Mouse (Mus musculus): Measurements from ENCODE around the gene Gfod1. TPM values are rescaled to one million over a fixed set of nuclear protein-coding genes. Genes with fewer than 3 reads are reported as not detected.

The Gfod1 gene
- polyA plus RNA-seq, 1 experiment from 2014 or later: 0.53 TPM

GRCm38 (mm10) chr13:43262114-43262739 lies 41.7 kb downstream of the Gfod1 start:
- Histone ChIP-seq H3K27ac (ENCODE audit: low read depth, low read length) (no peak overlapping the region), H3K27me3 (ENCODE audit: control insufficient read depth, insufficient read depth, low read length) (no peaks in the 10 kb centered on the region), H3K9ac (ENCODE audit: low read length) (no peak overlapping the region), H3K36me3 (ENCODE audit: control insufficient read depth, insufficient read depth, low read length) (no peaks in the 10 kb centered on the region), H3K4me2 (no peak overlapping the region), H3K4me3 (ENCODE audit: low read depth, low read length) (no peak overlapping the region), H3K9me3 (ENCODE audit: control insufficient read depth, low read length) (no peaks in the 10 kb centered on the region), H3K4me1 (ENCODE audit: control insufficient read depth, insufficient read depth, low read length) (peaks cover 3% of the 10 kb centered on the region; the same call in 1 of the 2 replicates)
- ATAC-seq (ENCODE audit: low FRiP score) (no peak), DNase-seq (ENCODE audit: low spot score, missing footprints) (peak; percentile 6)
- 90% methylated on average over 11 of the region's 11 CpGs for WGBS

- ATAC-seq (ENCODE audit: low FRiP score) (no peak), DNase-seq (ENCODE audit: low spot score, missing footprints) (peak; percentile 14)
- Histone ChIP-seq H3K36me3 (ENCODE audit: control insufficient read depth, insufficient read depth, low read length) (no peaks in the 10 kb centered on the region), H3K27me3 (ENCODE audit: control insufficient read depth, insufficient read depth, low read length) (no peaks in the 10 kb centered on the region), H3K4me1 (ENCODE audit: control insufficient read depth, insufficient read depth, low read length) (peaks cover 3% of the 10 kb centered on the region; the same call in 1 of the 2 replicates), H3K4me3 (ENCODE audit: low read depth, low read length) (no peak overlapping the region), H3K9ac (ENCODE audit: low read length) (no peak overlapping the region), H3K27ac (ENCODE audit: low read depth, low read length) (no peak overlapping the region), H3K9me3 (ENCODE audit: control insufficient read depth, low read length) (no peaks in the 10 kb centered on the region), H3K4me2 (no peak overlapping the region)
- WGBS: 75% methylated on average over 3 of the region's 3 CpGs
These were observed 42.7 kb downstream of the Gfod1 start for GRCm38 (mm10) chr13:43261287-43261686.

GRCm38 (mm10) chr13:43260731-43261130 lies 43.2 kb downstream of the Gfod1 start:
- no peak overlapping the region for H3K27ac ChIP-seq (ENCODE audit: low read depth, low read length)
- ATAC-seq (ENCODE audit: low FRiP score): no peak
- peak; percentile 31 for DNase-seq (ENCODE audit: low spot score, missing footprints)
- no peak overlapping the region for H3K9ac ChIP-seq (ENCODE audit: low read length)
- no peaks in the 10 kb centered on the region for H3K36me3 ChIP-seq (ENCODE audit: control insufficient read depth, insufficient read depth, low read length)
- no peak overlapping the region for H3K4me2 ChIP-seq
- peaks cover 3% of the 10 kb centered on the region; the same call in 1 of the 2 replicates for H3K4me1 ChIP-seq (ENCODE audit: control insufficient read depth, insufficient read depth, low read length)
- no peaks in the 10 kb centered on the region for H3K27me3 ChIP-seq (ENCODE audit: control insufficient read depth, insufficient read depth, low read length)
- H3K9me3 ChIP-seq (ENCODE audit: control insufficient read depth, low read length): no peaks in the 10 kb centered on the region
- WGBS: 81% methylated on average over 6 of the region's 6 CpGs
- no peak overlapping the region for H3K4me3 ChIP-seq (ENCODE audit: low read depth, low read length)

- H3K27ac ChIP-seq (ENCODE audit: low read depth, low read length): no peak overlapping the region
- H3K9me3 ChIP-seq (ENCODE audit: control insufficient read depth, low read length): no peaks in the 10 kb centered on the region
These were observed 47.5 kb downstream of the Gfod1 start for GRCm38 (mm10) chr13:43256447-43256846.

GRCm38 (mm10) chr13:43253526-43253925 lies 50.4 kb downstream of the Gfod1 start:
- ATAC-seq (ENCODE audit: low FRiP score) (no peak), DNase-seq (ENCODE audit: low spot score, missing footprints) (peak; percentile 77)
- Histone ChIP-seq H3K36me3 (ENCODE audit: control insufficient read depth, insufficient read depth, low read length) (no peaks in the 10 kb centered on the region), H3K4me2 (no peak overlapping the region), H3K4me3 (ENCODE audit: low read depth, low read length) (no peak overlapping the region), H3K27ac (ENCODE audit: low read depth, low read length) (no peak overlapping the region), H3K27me3 (ENCODE audit: control insufficient read depth, insufficient read depth, low read length) (no peaks in the 10 kb centered on the region), H3K9ac (ENCODE audit: low read length) (no peak overlapping the region), H3K9me3 (ENCODE audit: control insufficient read depth, low read length) (no peaks in the 10 kb centered on the region), H3K4me1 (ENCODE audit: control insufficient read depth, insufficient read depth, low read length) (peaks cover 3% of the 10 kb centered on the region; the same call in 1 of the 2 replicates)
- WGBS: 62% methylated on average over 5 of the region's 5 CpGs

More at GRCm38 (mm10) chr13:43256447-43256846, 47.5 kb downstream of the Gfod1 start:
- DNase-seq (ENCODE audit: low spot score, missing footprints): peak; percentile 53
- no peaks in the 10 kb centered on the region for H3K27me3 ChIP-seq (ENCODE audit: control insufficient read depth, insufficient read depth, low read length)
- H3K36me3 ChIP-seq (ENCODE audit: control insufficient read depth, insufficient read depth, low read length): no peaks in the 10 kb centered on the region
- ATAC-seq (ENCODE audit: low FRiP score): no peak
- peaks cover under 1% of the 10 kb centered on the region; the same call in 1 of the 2 replicates for H3K4me1 ChIP-seq (ENCODE audit: control insufficient read depth, insufficient read depth, low read length)
- H3K4me3 ChIP-seq (ENCODE audit: low read depth, low read length): no peak overlapping the region
- no peak overlapping the region for H3K9ac ChIP-seq (ENCODE audit: low read length)
- no peak overlapping the region for H3K4me2 ChIP-seq
- WGBS: 95% methylated on average over 2 of the region's 2 CpGs

DNA sequence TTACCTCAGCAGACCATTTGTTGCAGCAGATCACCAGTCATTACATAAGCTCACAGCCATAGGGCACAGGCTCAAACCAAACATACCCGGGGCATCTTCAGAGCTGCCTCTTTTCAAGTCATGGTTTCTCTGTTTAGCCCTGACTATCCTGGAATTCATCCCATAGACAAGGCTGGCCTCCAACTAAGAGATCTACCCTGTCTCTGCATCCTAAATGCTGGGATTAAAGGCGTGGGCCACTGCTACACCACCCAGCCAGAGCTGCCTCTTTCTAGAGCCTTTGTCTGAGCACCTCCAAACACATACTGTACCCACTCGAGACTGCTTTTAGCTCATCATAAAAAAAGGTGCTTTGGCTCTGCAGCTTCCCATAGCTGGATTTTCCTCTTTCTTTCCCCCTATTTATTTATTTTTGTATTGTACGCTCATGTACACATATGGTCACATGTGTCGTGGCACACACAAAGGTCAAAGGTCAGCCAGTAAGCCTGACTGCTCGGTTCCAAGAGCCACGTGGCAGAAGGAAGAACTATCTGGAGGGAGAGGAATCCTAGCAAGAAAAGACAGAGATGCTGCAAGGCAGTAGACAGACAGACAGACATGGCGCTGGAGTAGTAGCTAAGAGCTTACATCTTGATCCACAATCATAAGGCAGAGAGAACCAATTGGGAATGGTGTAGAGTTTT lies 51.7 kb downstream of the Gfod1 start:
- Histone ChIP-seq H3K4me1 (ENCODE audit: control insufficient read depth, insufficient read depth, low read length) (peaks cover 3% of the 10 kb centered on the region; the same call in 1 of the 2 replicates), H3K4me2 (no peak overlapping the region), H3K9ac (ENCODE audit: low read length) (no peak overlapping the region), H3K9me3 (ENCODE audit: control insufficient read depth, low read length) (no peaks in the 10 kb centered on the region), H3K36me3 (ENCODE audit: control insufficient read depth, insufficient read depth, low read length) (no peaks in the 10 kb centered on the region), H3K27me3 (ENCODE audit: control insufficient read depth, insufficient read depth, low read length) (no peaks in the 10 kb centered on the region), H3K4me3 (ENCODE audit: low read depth, low read length) (no peak overlapping the region), H3K27ac (ENCODE audit: low read depth, low read length) (no peak overlapping the region)
- DNase-seq (ENCODE audit: low spot score, missing footprints): peak; percentile 60
- WGBS: 88% methylated on average over 8 of the region's 8 CpGs
- no peak for ATAC-seq (ENCODE audit: low FRiP score)

DNA sequence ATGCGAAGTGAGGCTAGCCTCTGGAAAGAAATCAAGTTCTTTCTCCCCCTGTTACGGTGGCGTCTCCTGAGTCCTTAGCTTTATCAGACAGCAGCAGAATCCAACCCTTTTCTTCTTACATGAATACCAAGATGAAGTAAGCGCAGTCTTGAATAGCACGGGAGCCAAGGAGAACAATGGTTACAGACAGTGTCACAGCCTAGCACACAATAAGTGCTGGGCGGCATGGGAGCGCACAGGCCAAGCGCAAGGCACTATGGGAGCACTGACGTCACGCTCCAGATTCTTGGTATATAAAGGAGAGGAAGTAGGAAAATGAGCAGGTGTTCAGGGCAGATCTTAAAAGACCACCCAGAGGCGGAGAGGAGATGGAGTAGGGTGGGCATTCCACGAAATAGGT lies 52.6 kb downstream of the Gfod1 start:
- no peak overlapping the region for H3K4me3 ChIP-seq (ENCODE audit: low read depth, low read length)
- H3K9me3 ChIP-seq (ENCODE audit: control insufficient read depth, low read length): no peaks in the 10 kb centered on the region
- 78% methylated on average over 12 of the region's 12 CpGs for WGBS
- H3K4me1 ChIP-seq (ENCODE audit: control insufficient read depth, insufficient read depth, low read length): peaks cover 3% of the 10 kb centered on the region; the same call in 1 of the 2 replicates
- no peak overlapping the region for H3K9ac ChIP-seq (ENCODE audit: low read length)
- DNase-seq (ENCODE audit: low spot score, missing footprints) (peak; percentile 79), ATAC-seq (ENCODE audit: low FRiP score) (no peak)
- H3K27ac ChIP-seq (ENCODE audit: low read depth, low read length): no peak overlapping the region
- H3K4me2 ChIP-seq: no peak overlapping the region
- no peaks in the 10 kb centered on the region for H3K27me3 ChIP-seq (ENCODE audit: control insufficient read depth, insufficient read depth, low read length)
- no peaks in the 10 kb centered on the region for H3K36me3 ChIP-seq (ENCODE audit: control insufficient read depth, insufficient read depth, low read length)

- peaks cover 3% of the 10 kb centered on the region; the same call in 1 of the 2 replicates for H3K4me1 ChIP-seq (ENCODE audit: control insufficient read depth, insufficient read depth, low read length)
- no peak overlapping the region for H3K27ac ChIP-seq (ENCODE audit: low read depth, low read length)
- WGBS: 87% methylated on average over 6 of the region's 6 CpGs
- no peaks in the 10 kb centered on the region for H3K27me3 ChIP-seq (ENCODE audit: control insufficient read depth, insufficient read depth, low read length)
- ATAC-seq (ENCODE audit: low FRiP score): no peak
- H3K9me3 ChIP-seq (ENCODE audit: control insufficient read depth, low read length): no peaks in the 10 kb centered on the region
- peak; percentile 33 for DNase-seq (ENCODE audit: low spot score, missing footprints)
- no peak overlapping the region for H3K9ac ChIP-seq (ENCODE audit: low read length)
- H3K4me2 ChIP-seq: no peak overlapping the region
- no peak overlapping the region for H3K4me3 ChIP-seq (ENCODE audit: low read depth, low read length)
- no peaks in the 10 kb centered on the region for H3K36me3 ChIP-seq (ENCODE audit: control insufficient read depth, insufficient read depth, low read length)
These were observed 53.3 kb downstream of the Gfod1 start for GRCm38 (mm10) chr13:43250653-43251052.

GRCm38 (mm10) chr13:43250106-43250505 lies 53.9 kb downstream of the Gfod1 start:
- Histone ChIP-seq H3K4me1 (ENCODE audit: control insufficient read depth, insufficient read depth, low read length) (peaks cover 3% of the 10 kb centered on the region; the same call in 1 of the 2 replicates), H3K4me2 (no peak overlapping the region), H3K27me3 (ENCODE audit: control insufficient read depth, insufficient read depth, low read length) (no peaks in the 10 kb centered on the region), H3K9me3 (ENCODE audit: control insufficient read depth, low read length) (no peaks in the 10 kb centered on the region), H3K27ac (ENCODE audit: low read depth, low read length) (no peak overlapping the region), H3K9ac (ENCODE audit: low read length) (no peak overlapping the region), H3K36me3 (ENCODE audit: control insufficient read depth, insufficient read depth, low read length) (no peaks in the 10 kb centered on the region), H3K4me3 (ENCODE audit: low read depth, low read length) (no peak overlapping the region)
- ATAC-seq (ENCODE audit: low FRiP score) (no peak), DNase-seq (ENCODE audit: low spot score, missing footprints) (peak; percentile 35)
- WGBS: 89% methylated on average over 9 of the region's 9 CpGs
